Mouse (Mus musculus) E14TG2a.4 (cell line): Measurements from ENCODE around the gene Brat1.
A peak's percentile ranks its signal among the peaks of the same experiment; 100 is the strongest.

Source experiments
- H3K27me3 ChIP-seq: 2 replicates; pipeline ENCODE4 v1.6.1; 2014; ENCODE audit warnings: low read length, control low read depth; ENCODE audit not compliant: insufficient read depth
- H3K36me3 ChIP-seq: 2 replicates; pipeline ENCODE4 v1.6.1; 2014; ENCODE audit warnings: low read length, control low read depth; ENCODE audit not compliant: insufficient read depth
- H3K4me1 ChIP-seq: replicated peaks from 2 replicates; pipeline ENCODE4 v1.6.1; 2014; ENCODE audit warnings: low read depth, low read length, control low read depth
- H3K4me3 ChIP-seq: replicated peaks from 2 replicates; pipeline ENCODE4 v1.5.1; 2014; ENCODE audit warnings: mild to moderate bottlenecking, low read length
- H3K9me3 ChIP-seq: 2 replicates; pipeline ENCODE4 v1.6.1; 2014; ENCODE audit warnings: low read length, control low read depth
- CTCF ChIP-seq: conservative IDR thresholded peaks from 2 replicates; pipeline ENCODE4 v1.5.1; 2014; ENCODE audit warnings: low read length
- NANOG ChIP-seq: IDR thresholded peaks from 2 replicates; pipeline ENCODE4 v1.6.1; 2014; ENCODE audit warnings: borderline replicate concordance, low read length, mixed read lengths
- POU5F1 ChIP-seq: IDR thresholded peaks from 2 replicates; pipeline ENCODE4 v1.6.1; 2014; ENCODE audit warnings: low read length, borderline replicate concordance

Gene Brat1

GRCm38 (mm10) chr5:140731040-140731797, 26.4 kb downstream of the Brat1 start:
- Histone ChIP-seq H3K4me1 (peaks cover 35% of the 10 kb centered on the region), H3K4me3 (no peak overlapping the region), H3K27me3 (peaks cover 39% of the 10 kb centered on the region), H3K9me3 (no peaks in the 10 kb centered on the region), H3K36me3 (no peaks in the 10 kb centered on the region)
- TF ChIP-seq NANOG (no peak), POU5F1 (no peak), CTCF (no peak)

GRCm38 (mm10) chr5:140732195-140732594, 27.4 kb downstream of the Brat1 start:
- no peak for TF ChIP-seq NANOG
- TF ChIP-seq CTCF = peak; percentile 86
- Histone ChIP-seq H3K4me3 (no peak overlapping the region), H3K9me3 (no peaks in the 10 kb centered on the region), H3K27me3 (peaks cover 41% of the 10 kb centered on the region), H3K36me3 (no peaks in the 10 kb centered on the region), H3K4me1 (peaks cover 38% of the 10 kb centered on the region)

- H3K4me3 ChIP-seq = no peak overlapping the region
- no peaks in the 10 kb centered on the region for H3K9me3 ChIP-seq
- H3K27me3 ChIP-seq = peaks cover 52% of the 10 kb centered on the region
- no peaks in the 10 kb centered on the region for H3K36me3 ChIP-seq
- TF ChIP-seq CTCF = no peak
- TF ChIP-seq POU5F1 = no peak
- no peak for TF ChIP-seq NANOG
- peaks cover 39% of the 10 kb centered on the region for H3K4me1 ChIP-seq
These were observed 28.5 kb downstream of the Brat1 start for GRCm38 (mm10) chr5:140733336-140733735.

- no peaks in the 10 kb centered on the region for H3K36me3 ChIP-seq
- H3K4me1 ChIP-seq = peaks cover 41% of the 10 kb centered on the region
- H3K9me3 ChIP-seq = peaks cover 8% of the 10 kb centered on the region; the same call in 1 of the 2 replicates
- H3K27me3 ChIP-seq = peaks cover 55% of the 10 kb centered on the region
- no peak for TF ChIP-seq NANOG
- TF ChIP-seq POU5F1 = no peak
- no peak for TF ChIP-seq CTCF
- H3K4me3 ChIP-seq = peak overlapping the region; percentile 81
These were observed 30.5 kb downstream of the Brat1 start for GRCm38 (mm10) chr5:140735297-140735696.

- TF ChIP-seq CTCF = no peak
- no peak for TF ChIP-seq POU5F1
- TF ChIP-seq NANOG = no peak
- H3K27me3 ChIP-seq = peaks cover 54% of the 10 kb centered on the region
- peak overlapping the region; percentile 81 for H3K4me3 ChIP-seq
- H3K9me3 ChIP-seq = peaks cover 8% of the 10 kb centered on the region; the same call in 1 of the 2 replicates
- H3K4me1 ChIP-seq = peaks cover 38% of the 10 kb centered on the region
- no peaks in the 10 kb centered on the region for H3K36me3 ChIP-seq
These were observed 31.4 kb downstream of the Brat1 start for GRCm38 (mm10) chr5:140736166-140736565.

GRCm38 (mm10) chr5:140739813-140740212, 35.0 kb downstream of the Brat1 start:
- Histone ChIP-seq H3K4me3 (0 out of 2 replicates have a peak overlapping the region, but pooled peaks have one; percentile 10), H3K9me3 (peaks cover 12% of the 10 kb centered on the region), H3K36me3 (no peaks in the 10 kb centered on the region), H3K27me3 (peaks cover 52% of the 10 kb centered on the region), H3K4me1 (peaks cover 49% of the 10 kb centered on the region)
- no peak for TF ChIP-seq POU5F1
- no peak for TF ChIP-seq CTCF
- TF ChIP-seq NANOG = no peak

GRCm38 (mm10) chr5:140741040-140741439, 36.2 kb downstream of the Brat1 start:
- no peak for TF ChIP-seq CTCF
- TF ChIP-seq POU5F1 = no peak
- TF ChIP-seq NANOG = no peak
- peaks cover 46% of the 10 kb centered on the region for H3K4me1 ChIP-seq
- H3K36me3 ChIP-seq = no peaks in the 10 kb centered on the region
- H3K9me3 ChIP-seq = peaks cover 16% of the 10 kb centered on the region
- H3K27me3 ChIP-seq = peaks cover 42% of the 10 kb centered on the region
- H3K4me3 ChIP-seq = no peak overlapping the region

- Histone ChIP-seq H3K27me3 (peaks cover 39% of the 10 kb centered on the region), H3K4me1 (peaks cover 43% of the 10 kb centered on the region), H3K4me3 (no peak overlapping the region), H3K9me3 (peaks cover 16% of the 10 kb centered on the region), H3K36me3 (no peaks in the 10 kb centered on the region)
- no peak for TF ChIP-seq NANOG
- TF ChIP-seq CTCF = peak; percentile 37
These were observed 37.1 kb downstream of the Brat1 start for GRCm38 (mm10) chr5:140741877-140742276.
